Mouse (Mus musculus) frontal cortex, postnatal 10 days (tissue): ENCODE measurements around the gene Tecpr1.
A peak's percentile ranks its signal among the peaks of the same experiment; 100 is the strongest.

ENCODE experiments used
- DNase-seq, 2 experiments: peaks; one replicate each; pipeline ENCODE4 v3.0.0; 2022; ENCODE audit warnings: low spot score in 2 of 2, mixed read lengths in 1 of 2

The Tecpr1 gene

GRCm38 (mm10) chr5:144223503-144223862 is at the start of gene Tecpr1:
TSS of gene Tecpr1 (minus strand) at chr5:144223615.
- DNase-seq: peak; percentile 89 to 94

- DNase-seq: no peak
Observed at GRCm38 (mm10) chr5:144271772-144272171, 48.4 kb upstream of the Tecpr1 start.

GRCm38 (mm10) chr5:144271118-144271517 is 47.7 kb upstream of the Tecpr1 start:
- no peak for DNase-seq

- DNase-seq: no peak
Observed at GRCm38 (mm10) chr5:144270420-144270819, 47.0 kb upstream of the Tecpr1 start.

GRCm38 (mm10) chr5:144269926-144270325 is 46.5 kb upstream of the Tecpr1 start:
- no peak for DNase-seq

GRCm38 (mm10) chr5:144267535-144268241 is 44.3 kb upstream of the Tecpr1 start:
- peak in 1 of 2 experiments; percentile 53 for DNase-seq

GRCm38 (mm10) chr5:144263496-144263895 is 40.1 kb upstream of the Tecpr1 start:
- no peak for DNase-seq

- no peak for DNase-seq
Observed at GRCm38 (mm10) chr5:144263082-144263481, 39.7 kb upstream of the Tecpr1 start.

- no peak for DNase-seq
Observed at GRCm38 (mm10) chr5:144261829-144262228, 38.4 kb upstream of the Tecpr1 start.

- DNase-seq: no peak
Observed at GRCm38 (mm10) chr5:144261309-144261708, 37.9 kb upstream of the Tecpr1 start.

- no peak for DNase-seq
Observed at GRCm38 (mm10) chr5:144260464-144260863, 37.0 kb upstream of the Tecpr1 start.

GRCm38 (mm10) chr5:144259228-144259627 is 35.8 kb upstream of the Tecpr1 start:
- no peak for DNase-seq

GRCm38 (mm10) chr5:144258687-144259086 is 35.3 kb upstream of the Tecpr1 start:
- DNase-seq: no peak

GRCm38 (mm10) chr5:144258131-144258611 is 34.8 kb upstream of the Tecpr1 start:
- DNase-seq: no peak

- DNase-seq: no peak
Observed at GRCm38 (mm10) chr5:144257451-144258110, 34.2 kb upstream of the Tecpr1 start.

GRCm38 (mm10) chr5:144256888-144257287 is 33.5 kb upstream of the Tecpr1 start:
- DNase-seq: no peak

- DNase-seq: no peak
Observed at GRCm38 (mm10) chr5:144256541-144256870, 33.1 kb upstream of the Tecpr1 start.

GRCm38 (mm10) chr5:144255632-144256540 is 32.5 kb upstream of the Tecpr1 start:
- peak; percentile 41 to 42 for DNase-seq

- DNase-seq: peak; percentile 77
Observed at GRCm38 (mm10) chr5:144254811-144255631, 31.6 kb upstream of the Tecpr1 start.

- DNase-seq: no peak
Observed at GRCm38 (mm10) chr5:144254122-144254810, 30.9 kb upstream of the Tecpr1 start.

GRCm38 (mm10) chr5:144253212-144253611 is 29.8 kb upstream of the Tecpr1 start:
- no peak for DNase-seq
